Mouse (Mus musculus) bone marrow macrophage, adult 2 months (primary cell): ENCODE measurements around the gene Calm4.

ENCODE experiments used
- CTCF ChIP-seq: IDR thresholded peaks from 2 replicates; pipeline ENCODE4 v1.5.1; 2012; ENCODE audit warnings: low read depth, mild to moderate bottlenecking, low read length, moderate library complexity
- POLR2A ChIP-seq: IDR thresholded peaks from 2 replicates; pipeline ENCODE4 v1.6.1; 2012; ENCODE audit warnings: mild to moderate bottlenecking, low read depth, low read length, borderline replicate concordance

- TF ChIP-seq CTCF (no peak), POLR2A (no peak)
These were observed 28.9 kb downstream of the Calm4 start for GRCm38 (mm10) chr13:3866355-3867052.
